Mouse (Mus musculus) G1E (cell line): ENCODE data around the gene Crocc2. TPM values are rescaled to one million over a fixed set of nuclear protein-coding genes. Genes with fewer than 3 reads are reported as not detected.
"Not testable (repeated sequence)": the region's sequence is repeated elsewhere in the genome, so short reads cannot be mapped to it uniquely, and the experiment has no call there.

Experiments
- ATAC-seq: 2 replicates; pipeline ENCODE4 v1.8.0; 2016; ENCODE audit warnings: mild to moderate bottlenecking; ENCODE audit not compliant: insufficient number of reproducible peaks, poor library complexity, low FRiP score, severe bottlenecking; ENCODE audit errors: extremely low read depth
- DNase-seq: peaks from one replicate; pipeline ENCODE4 v3.0.0; 2012; ENCODE audit warnings: low spot score
- H3K27me3 ChIP-seq: 2 replicates; pipeline ENCODE4 v1.6.1; 2012; ENCODE audit warnings: mild to moderate bottlenecking, low read length, inconsistent platforms; ENCODE audit not compliant: insufficient read depth
- H3K36me3 ChIP-seq: replicated peaks from 2 replicates; pipeline ENCODE3; 2012; ENCODE audit warnings: mild to moderate bottlenecking, inconsistent platforms
- H3K4me1 ChIP-seq: 2 replicates; pipeline ENCODE4 v1.6.1; 2012; ENCODE audit warnings: low read depth, low read length, inconsistent platforms, mixed read lengths; ENCODE audit not compliant: insufficient read depth
- H3K4me3 ChIP-seq: 2 replicates; pipeline ENCODE4 v1.5.1; 2012; ENCODE audit warnings: low read depth, mild to moderate bottlenecking, inconsistent platforms, low read length, moderate library complexity, mixed read lengths
- H3K9me3 ChIP-seq: replicated peaks from 2 replicates; pipeline ENCODE4 v1.6.1; 2012; ENCODE audit warnings: inconsistent platforms
- CTCF ChIP-seq: IDR thresholded peaks from 2 replicates; pipeline ENCODE4 v1.5.1; 2012; ENCODE audit warnings: low read depth, low read length, inconsistent platforms, mixed read lengths
- GATA1 ChIP-seq: IDR thresholded peaks from 2 replicates; pipeline ENCODE4 v1.6.1; 2012; ENCODE audit warnings: borderline replicate concordance, low read length, inconsistent platforms, mixed read lengths
- GATA2 ChIP-seq: IDR thresholded peaks from 2 replicates; pipeline ENCODE4 v1.6.1; 2012; ENCODE audit warnings: low read depth, low read length, inconsistent platforms, borderline replicate concordance
- POLR2AphosphoS5 ChIP-seq: IDR thresholded peaks from 2 replicates; pipeline ENCODE4 v1.6.1; 2012; ENCODE audit warnings: low read depth, low read length, inconsistent platforms; ENCODE audit not compliant: insufficient replicate concordance
- TAL1 ChIP-seq: conservative IDR thresholded peaks from 2 replicates; pipeline ENCODE4 v1.6.1; 2012; ENCODE audit warnings: low read depth, low read length, inconsistent platforms, mixed read lengths
- polyA plus RNA-seq: library from polyadenylated mRNA; stranded (reverse); fragments of >175 nt; gene quantifications from 2 replicates; pipeline ENCODE4 v1.2.3, GENCODE M21; 2012
- total RNA-seq, 2 experiments: library from RNA; stranded (forward) in 1 of 2; stranded (reverse) in 1 of 2; fragments of 200-1000 nt in 1 of 2; fragments of >200 nt in 1 of 2; fragmentation: Nextera tagmentation in 1 of 2; gene quantifications; 2 replicates each; pipeline ENCODE4 v1.2.3; 2014 to 2017

Crocc2 gene
- total and polyA plus RNA-seq, 3 experiments: 0.11 TPM; not detected in 2

- H3K27me3 ChIP-seq: peaks cover 10% of the 10 kb centered on the region; the same call in 1 of the 2 replicates
- no peak for TF ChIP-seq GATA2
- TF ChIP-seq TAL1: no peak
- H3K4me1 ChIP-seq: no peaks in the 10 kb centered on the region
- ATAC-seq (no peak), DNase-seq (no peak)
- H3K9me3 ChIP-seq: no peaks in the 10 kb centered on the region
- H3K36me3 ChIP-seq: no peaks in the 10 kb centered on the region
- no peak overlapping the region for H3K4me3 ChIP-seq
Observed at GRCm38 (mm10) chr1:93190726-93191305, 22.3 kb downstream of the Crocc2 start.

- Histone ChIP-seq H3K9me3 (no peaks in the 10 kb centered on the region), H3K4me3 (no peak overlapping the region), H3K4me1 (no peaks in the 10 kb centered on the region), H3K27me3 (peaks cover 12% of the 10 kb centered on the region; the same call in 1 of the 2 replicates), H3K36me3 (no peaks in the 10 kb centered on the region)
- no peak for ATAC-seq
- DNase-seq: no peak
- TF ChIP-seq GATA1 (no peak), POLR2AphosphoS5 (no peak), CTCF (no peak), TAL1 (no peak), GATA2 (no peak)
Observed at GRCm38 (mm10) chr1:93194961-93195360, 26.4 kb downstream of the Crocc2 start.

GRCm38 (mm10) chr1:93197454-93197853, 28.9 kb downstream of the Crocc2 start:
- H3K27me3 ChIP-seq: peaks cover 12% of the 10 kb centered on the region; the same call in 1 of the 2 replicates
- not testable (repeated sequence) for H3K9me3 ChIP-seq, H3K4me3 ChIP-seq, H3K4me1 ChIP-seq, ATAC-seq, DNase-seq, H3K36me3 ChIP-seq

DNA sequence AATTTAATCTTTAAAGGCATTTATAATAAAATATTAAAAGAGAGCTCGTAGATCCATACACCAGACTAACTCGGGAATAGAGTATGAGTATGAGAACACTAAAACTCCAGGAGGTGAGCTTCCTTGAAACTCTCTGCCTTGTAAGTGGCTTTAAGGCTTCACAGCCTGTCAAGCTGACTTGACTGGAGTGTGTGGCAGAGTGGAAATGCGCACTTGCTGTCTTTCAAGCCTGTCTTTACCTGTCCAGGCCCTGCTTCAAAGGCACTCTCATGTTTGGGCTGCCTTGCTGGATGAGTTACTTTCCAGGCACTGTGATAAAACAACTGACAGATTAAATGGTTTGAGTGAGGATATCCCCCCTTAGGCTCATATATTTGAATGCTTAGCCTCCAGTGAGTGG, 29.4 kb downstream of the Crocc2 start:
- no peaks in the 10 kb centered on the region for H3K36me3 ChIP-seq
- H3K27me3 ChIP-seq: peaks cover 12% of the 10 kb centered on the region; the same call in 1 of the 2 replicates
- no peak overlapping the region for H3K4me3 ChIP-seq
- DNase-seq (no peak), ATAC-seq (no peak)
- no peaks in the 10 kb centered on the region for H3K9me3 ChIP-seq
- no peaks in the 10 kb centered on the region for H3K4me1 ChIP-seq
- TF ChIP-seq CTCF (no peak), POLR2AphosphoS5 (no peak), GATA1 (no peak), GATA2 (no peak), TAL1 (no peak)

GRCm38 (mm10) chr1:93206277-93206970, 37.9 kb downstream of the Crocc2 start:
- TF ChIP-seq POLR2AphosphoS5 (no peak), TAL1 (no peak), GATA2 (no peak), CTCF (no peak), GATA1 (no peak)
- ATAC-seq: no peak

GRCm38 (mm10) chr1:93207536-93208064, 39.1 kb downstream of the Crocc2 start:
- TF ChIP-seq TAL1: no peak
- no peak for TF ChIP-seq GATA2
- no peak for TF ChIP-seq POLR2AphosphoS5
- no peak for TF ChIP-seq GATA1
- TF ChIP-seq CTCF: no peak
- Histone ChIP-seq H3K4me3 (no peak overlapping the region; the same call in 1 of the 2 replicates), H3K4me1 (peaks cover 2% of the 10 kb centered on the region; the same call in 1 of the 2 replicates), H3K9me3 (no peaks in the 10 kb centered on the region), H3K36me3 (no peaks in the 10 kb centered on the region), H3K27me3 (peaks cover 3% of the 10 kb centered on the region; the same call in 1 of the 2 replicates)
- no peak for ATAC-seq
- no peak for DNase-seq

More at GRCm38 (mm10) chr1:93206277-93206970, 37.9 kb downstream of the Crocc2 start:
- Histone ChIP-seq H3K4me3 (no peak overlapping the region), H3K9me3 (no peaks in the 10 kb centered on the region), H3K36me3 (no peaks in the 10 kb centered on the region), H3K27me3 (peaks cover 3% of the 10 kb centered on the region; the same call in 1 of the 2 replicates), H3K4me1 (no peaks in the 10 kb centered on the region)
- no peak for DNase-seq

GRCm38 (mm10) chr1:93210213-93210641, 41.7 kb downstream of the Crocc2 start:
- H3K27me3 ChIP-seq: peaks cover under 1% of the 10 kb centered on the region; the same call in 1 of the 2 replicates

More at GRCm38 (mm10) chr1:93210213-93210641, 41.7 kb downstream of the Crocc2 start:
- Histone ChIP-seq H3K4me3 (no peak overlapping the region), H3K4me1 (peaks cover 3% of the 10 kb centered on the region; the same call in 1 of the 2 replicates), H3K36me3 (no peaks in the 10 kb centered on the region), H3K9me3 (no peaks in the 10 kb centered on the region)
- no peak for TF ChIP-seq CTCF
- no peak for TF ChIP-seq GATA2
- TF ChIP-seq TAL1: no peak
- no peak for TF ChIP-seq GATA1
- no peak for TF ChIP-seq POLR2AphosphoS5
- DNase-seq: no peak
- ATAC-seq: no peak
